Mouse (Mus musculus): ENCODE measurements at regions not wholly inside any gene's neighbourhood (a gene's known extent, or its start where the extent isn't known, plus 50 kb on each side); places are given as distances from the start of the nearest gene placed in this dataset.
A peak's percentile ranks its signal among the peaks of the same experiment; 100 is the strongest.

- Histone ChIP-seq H3K27me3 (no peaks in the 10 kb centered on the region), H3K27ac (no peak overlapping the region), H3K9me3 (replicated peaks) (no peaks in the 10 kb centered on the region), H3K4me3 (no peak overlapping the region), H3K36me3 (no peaks in the 10 kb centered on the region), H3K4me2 (replicated peaks) (no peak overlapping the region), H3K9ac (no peak overlapping the region), H3K4me1 (no peaks in the 10 kb centered on the region)
- 81% methylated on average over 5 of the region's 5 CpGs for WGBS
- no peak for ATAC-seq (ENCODE audit: low FRiP score)
Observed at GRCm38 (mm10) chr6:52435358-52435757, 122.1 kb downstream of the Evx1 start.

- WGBS, result 54% methylated on average over 8 of the region's 8 CpGs
- H3K27ac ChIP-seq, result no peak overlapping the region
Observed at GRCm38 (mm10) chr6:52438366-52438765, 125.1 kb downstream of the Evx1 start.

GRCm38 (mm10) chr6:52439204-52439603 lies 125.9 kb downstream of the Evx1 start:
- Histone ChIP-seq H3K9me3 (replicated peaks) (no peaks in the 10 kb centered on the region), H3K36me3 (no peaks in the 10 kb centered on the region), H3K4me3 (no peak overlapping the region), H3K27ac (no peak overlapping the region), H3K4me1 (peaks cover 7% of the 10 kb centered on the region; the same call in 1 of the 2 replicates), H3K4me2 (replicated peaks) (no peak overlapping the region), H3K9ac (no peak overlapping the region), H3K27me3 (0 out of 2 replicates have a peak, but pooled peaks cover 4% of the 10 kb centered on the region)
- WGBS, result 90% methylated on average over 7 of the region's 7 CpGs
- ATAC-seq (ENCODE audit: low FRiP score), result no peak

More at GRCm38 (mm10) chr6:52438366-52438765, 125.1 kb downstream of the Evx1 start:
- H3K27me3 ChIP-seq, result no peaks in the 10 kb centered on the region
- H3K9me3 ChIP-seq (replicated peaks), result no peaks in the 10 kb centered on the region
- no peak for ATAC-seq (ENCODE audit: low FRiP score)
- no peak overlapping the region for H3K9ac ChIP-seq
- no peak overlapping the region for H3K4me2 ChIP-seq (replicated peaks)
- no peak overlapping the region for H3K4me3 ChIP-seq
- H3K4me1 ChIP-seq, result peaks cover 4% of the 10 kb centered on the region; the same call in 1 of the 2 replicates
- H3K36me3 ChIP-seq, result no peaks in the 10 kb centered on the region

- 64% methylated on average over 3 of the region's 3 CpGs for WGBS
- H3K9ac ChIP-seq, result no peak overlapping the region
- H3K9me3 ChIP-seq (replicated peaks), result no peaks in the 10 kb centered on the region
- ATAC-seq (ENCODE audit: low FRiP score), result no peak
- no peak overlapping the region for H3K4me2 ChIP-seq (replicated peaks)
- peaks cover 7% of the 10 kb centered on the region; the same call in 1 of the 2 replicates for H3K4me1 ChIP-seq
- H3K27me3 ChIP-seq, result 0 out of 2 replicates have a peak, but pooled peaks cover 4% of the 10 kb centered on the region
- H3K36me3 ChIP-seq, result no peaks in the 10 kb centered on the region
- no peak overlapping the region for H3K27ac ChIP-seq
- H3K4me3 ChIP-seq, result no peak overlapping the region
Observed at GRCm38 (mm10) chr6:52440160-52440559, 126.9 kb downstream of the Evx1 start.

GRCm38 (mm10) chr6:52443112-52443984 lies 130.1 kb downstream of the Evx1 start:
- WGBS, result 43% methylated on average over 24 of the region's 24 CpGs
- H3K9me3 ChIP-seq (replicated peaks), result no peaks in the 10 kb centered on the region
- H3K9ac ChIP-seq, result peak overlapping the region; percentile 13; the same call in 1 of the 2 replicates
- H3K4me1 ChIP-seq, result peaks cover 7% of the 10 kb centered on the region; the same call in 1 of the 2 replicates
- no peak overlapping the region for H3K4me3 ChIP-seq
- no peaks in the 10 kb centered on the region for H3K36me3 ChIP-seq
- no peak for ATAC-seq (ENCODE audit: low FRiP score)
- peak overlapping the region; percentile 15; the same call in 1 of the 2 replicates for H3K4me2 ChIP-seq (replicated peaks)
- no peak overlapping the region for H3K27ac ChIP-seq
- 0 out of 2 replicates have a peak, but pooled peaks cover 4% of the 10 kb centered on the region for H3K27me3 ChIP-seq

GRCm38 (mm10) chr6:52458828-52459227 lies 145.5 kb downstream of the Evx1 start:
- Histone ChIP-seq H3K4me1 (0 out of 2 replicates have a peak, but pooled peaks cover 2% of the 10 kb centered on the region), H3K27me3 (no peaks in the 10 kb centered on the region), H3K9ac (no peak overlapping the region), H3K4me2 (replicated peaks) (no peak overlapping the region), H3K4me3 (no peak overlapping the region), H3K36me3 (no peaks in the 10 kb centered on the region), H3K27ac (no peak overlapping the region), H3K9me3 (replicated peaks) (peaks cover 5% of the 10 kb centered on the region; the same call in 1 of the 2 replicates)
- no peak for ATAC-seq (ENCODE audit: low FRiP score)
- WGBS, result 87% methylated on average over 11 of the region's 11 CpGs

GRCm38 (mm10) chr6:52461186-52461585 lies 147.9 kb downstream of the Evx1 start:
- no peak for ATAC-seq (ENCODE audit: low FRiP score)
- H3K9me3 ChIP-seq (replicated peaks), result peaks cover 5% of the 10 kb centered on the region; the same call in 1 of the 2 replicates
- H3K4me1 ChIP-seq, result 0 out of 2 replicates have a peak, but pooled peaks cover 2% of the 10 kb centered on the region
- no peaks in the 10 kb centered on the region for H3K36me3 ChIP-seq
- no peak overlapping the region for H3K4me2 ChIP-seq (replicated peaks)
- no peak overlapping the region for H3K9ac ChIP-seq
- no peak overlapping the region for H3K4me3 ChIP-seq
- no peaks in the 10 kb centered on the region for H3K27me3 ChIP-seq
- no peak overlapping the region for H3K27ac ChIP-seq
- WGBS, result 90% methylated on average over 2 of the region's 2 CpGs

- Histone ChIP-seq H3K4me1 (no peaks in the 10 kb centered on the region), H3K9ac (no peak overlapping the region), H3K27me3 (no peaks in the 10 kb centered on the region), H3K9me3 (replicated peaks) (0 out of 2 replicates have a peak, but pooled peaks cover under 1% of the 10 kb centered on the region), H3K4me3 (no peak overlapping the region), H3K36me3 (no peaks in the 10 kb centered on the region), H3K4me2 (replicated peaks) (no peak overlapping the region), H3K27ac (no peak overlapping the region)
- WGBS, result 93% methylated on average over 12 of the region's 12 CpGs
- ATAC-seq (ENCODE audit: low FRiP score), result no peak
Observed at GRCm38 (mm10) chr6:52463369-52463768, 150.1 kb downstream of the Evx1 start.

GRCm38 (mm10) chr6:52464571-52464970 lies 151.3 kb downstream of the Evx1 start:
- H3K36me3 ChIP-seq, result no peaks in the 10 kb centered on the region
- H3K4me3 ChIP-seq, result no peak overlapping the region
- ATAC-seq (ENCODE audit: low FRiP score), result no peak
- 84% methylated on average over 3 of the region's 3 CpGs for WGBS
- no peaks in the 10 kb centered on the region for H3K4me1 ChIP-seq
- no peak overlapping the region for H3K9ac ChIP-seq
- no peak overlapping the region for H3K27ac ChIP-seq
- H3K9me3 ChIP-seq (replicated peaks), result no peaks in the 10 kb centered on the region
- H3K4me2 ChIP-seq (replicated peaks), result no peak overlapping the region
- H3K27me3 ChIP-seq, result no peaks in the 10 kb centered on the region

- WGBS, result 88% methylated on average over 9 of the region's 9 CpGs
- Histone ChIP-seq H3K9ac (no peak overlapping the region), H3K36me3 (no peaks in the 10 kb centered on the region), H3K27me3 (no peaks in the 10 kb centered on the region), H3K9me3 (replicated peaks) (no peaks in the 10 kb centered on the region), H3K4me1 (no peaks in the 10 kb centered on the region), H3K27ac (no peak overlapping the region), H3K4me2 (replicated peaks) (no peak overlapping the region), H3K4me3 (no peak overlapping the region)
- ATAC-seq (ENCODE audit: low FRiP score), result no peak
Observed at GRCm38 (mm10) chr6:52465834-52466525, 152.7 kb downstream of the Evx1 start.

GRCm38 (mm10) chr6:52470831-52471230 lies 157.5 kb downstream of the Evx1 start:
- no peak for ATAC-seq (ENCODE audit: low FRiP score)
- Histone ChIP-seq H3K4me2 (replicated peaks) (no peak overlapping the region), H3K9ac (no peak overlapping the region), H3K27me3 (no peaks in the 10 kb centered on the region), H3K9me3 (replicated peaks) (no peaks in the 10 kb centered on the region), H3K4me3 (no peak overlapping the region), H3K36me3 (no peaks in the 10 kb centered on the region), H3K27ac (no peak overlapping the region), H3K4me1 (peaks cover 5% of the 10 kb centered on the region; the same call in 1 of the 2 replicates)
- 88% methylated on average over 13 of the region's 13 CpGs for WGBS

GRCm38 (mm10) chr6:52471384-52471957 lies 158.2 kb downstream of the Evx1 start:
- peaks cover 5% of the 10 kb centered on the region; the same call in 1 of the 2 replicates for H3K4me1 ChIP-seq
- 100% methylated on average over 1 of the region's 1 CpGs for WGBS
- ATAC-seq (ENCODE audit: low FRiP score), result no peak
- H3K9ac ChIP-seq, result no peak overlapping the region
- H3K4me3 ChIP-seq, result no peak overlapping the region
- no peaks in the 10 kb centered on the region for H3K36me3 ChIP-seq
- H3K9me3 ChIP-seq (replicated peaks), result no peaks in the 10 kb centered on the region
- H3K27me3 ChIP-seq, result no peaks in the 10 kb centered on the region
- H3K27ac ChIP-seq, result no peak overlapping the region
- H3K4me2 ChIP-seq (replicated peaks), result no peak overlapping the region
